Mouse (Mus musculus) forebrain, embryonic 12.5 days (tissue): ENCODE measurements at regions not wholly inside any gene's neighbourhood (a gene's known extent, or its start where the extent isn't known, plus 50 kb on each side); places are given as distances from the start of the nearest gene placed in this dataset.

ENCODE experiments used
- ATAC-seq: fragments of 200-750 bp; cut with Nextera tagmentation; 2 replicates; pipeline ENCODE4 v1.8.0; 2017; ENCODE audit warnings: moderate TSS enrichment; ENCODE audit not compliant: low FRiP score
- H3K27ac ChIP-seq: fragments of 300-500 bp; sonication (generic); 2 replicates; pipeline ENCODE4 v1.5.1; 2016; ENCODE audit warnings: mild to moderate bottlenecking
- H3K27me3 ChIP-seq: fragments of 300-500 bp; sonication (generic); 2 replicates; pipeline ENCODE4 v1.6.1; 2016; ENCODE audit warnings: mild to moderate bottlenecking
- H3K36me3 ChIP-seq: fragments of 300-500 bp; sonication (generic); replicated peaks from 2 replicates; pipeline ENCODE4 v1.6.1; 2016; ENCODE audit warnings: mild to moderate bottlenecking
- H3K4me1 ChIP-seq: fragments of 300-500 bp; sonication (generic); 2 replicates; pipeline ENCODE4 v1.6.1; 2016
- H3K4me2 ChIP-seq: fragments of 300-500 bp; sonication (generic); 2 replicates; pipeline ENCODE4 v1.6.1; 2016; ENCODE audit warnings: mild to moderate bottlenecking, moderate library complexity
- H3K4me3 ChIP-seq: fragments of 300-500 bp; sonication (generic); replicated peaks from 2 replicates; pipeline ENCODE4 v1.5.1; 2016; ENCODE audit warnings: mild to moderate bottlenecking
- H3K9ac ChIP-seq: fragments of 300-500 bp; sonication (generic); 2 replicates; pipeline ENCODE4 v1.6.1; 2016; ENCODE audit warnings: mild to moderate bottlenecking
- H3K9me3 ChIP-seq: fragments of 300-500 bp; sonication (generic); 2 replicates; pipeline ENCODE4 v1.6.1; 2016
- WGBS: fragments of 180-500 bp; shearing (Covaris S2); methylation state at CpG from one replicate; pipeline ENCODE4 v1.1.7; 2016; 5-methylcytosine and 5-hydroxymethylcytosine counted together

DNA sequence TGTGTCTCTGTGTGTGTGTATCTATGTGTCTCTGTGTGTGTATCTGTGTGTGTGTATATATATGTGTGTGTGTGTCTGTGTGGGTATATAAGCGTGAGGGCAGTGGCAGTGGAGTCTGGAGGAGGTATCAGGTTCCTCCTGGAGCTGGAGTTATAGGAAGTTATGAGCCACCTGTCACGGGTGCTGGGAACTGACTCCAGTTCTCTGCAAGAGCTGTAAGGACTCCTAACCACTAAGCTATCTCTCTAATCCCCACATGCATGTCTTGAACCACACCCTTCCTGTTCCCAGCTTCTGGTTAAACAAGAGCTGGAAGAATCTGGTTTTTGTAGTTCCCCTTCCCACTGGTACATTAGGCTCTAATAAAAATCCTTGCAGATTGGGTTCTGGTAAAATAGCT, 257.3 kb downstream of the 1500009L16Rik start:
- Histone ChIP-seq H3K9ac (no peak overlapping the region), H3K36me3 (no peaks in the 10 kb centered on the region), H3K9me3 (no peaks in the 10 kb centered on the region), H3K4me3 (no peak overlapping the region), H3K27ac (no peak overlapping the region), H3K4me2 (no peak overlapping the region), H3K4me1 (peaks cover 17% of the 10 kb centered on the region), H3K27me3 (no peaks in the 10 kb centered on the region)
- no peak for ATAC-seq
- WGBS = 95% methylated on average over 2 of the region's 2 CpGs

DNA sequence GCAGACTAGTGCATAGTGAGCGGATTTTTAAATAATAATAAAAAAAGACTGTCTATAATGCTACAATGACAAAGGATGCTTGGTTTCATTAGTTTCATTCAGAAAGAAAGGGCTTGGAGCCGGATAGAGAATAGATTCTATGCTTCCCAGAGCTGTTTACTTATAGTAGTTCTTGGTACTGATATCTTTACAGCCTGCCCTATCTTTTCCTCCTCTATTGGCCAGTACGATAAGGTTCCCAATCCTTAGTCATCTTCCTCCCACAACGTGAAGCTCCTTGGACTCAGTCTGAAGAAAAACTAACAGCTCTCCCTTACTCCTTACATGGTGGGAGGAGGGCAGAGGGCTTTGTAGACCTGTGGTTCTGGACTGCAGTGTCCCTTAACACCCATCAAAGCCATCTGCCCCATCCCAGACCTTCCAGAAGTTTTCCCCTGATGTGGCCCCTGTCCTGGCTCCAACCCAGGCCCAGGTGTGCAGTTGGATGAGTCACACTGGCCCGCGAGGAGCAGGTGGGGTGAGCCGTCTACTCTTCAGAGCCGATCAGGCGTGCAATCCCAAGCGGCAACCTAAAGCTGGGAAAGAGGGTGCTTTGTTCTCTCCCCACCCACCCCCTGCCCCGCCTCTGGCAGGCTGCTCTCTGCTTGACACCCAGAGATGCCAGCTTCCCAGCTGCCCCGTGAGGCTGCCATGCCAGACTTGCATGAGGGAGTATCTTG, 262.2 kb downstream of the 1500009L16Rik start:
- 55% methylated on average over 12 of the region's 12 CpGs for WGBS
- no peak overlapping the region for H3K27ac ChIP-seq

DNA sequence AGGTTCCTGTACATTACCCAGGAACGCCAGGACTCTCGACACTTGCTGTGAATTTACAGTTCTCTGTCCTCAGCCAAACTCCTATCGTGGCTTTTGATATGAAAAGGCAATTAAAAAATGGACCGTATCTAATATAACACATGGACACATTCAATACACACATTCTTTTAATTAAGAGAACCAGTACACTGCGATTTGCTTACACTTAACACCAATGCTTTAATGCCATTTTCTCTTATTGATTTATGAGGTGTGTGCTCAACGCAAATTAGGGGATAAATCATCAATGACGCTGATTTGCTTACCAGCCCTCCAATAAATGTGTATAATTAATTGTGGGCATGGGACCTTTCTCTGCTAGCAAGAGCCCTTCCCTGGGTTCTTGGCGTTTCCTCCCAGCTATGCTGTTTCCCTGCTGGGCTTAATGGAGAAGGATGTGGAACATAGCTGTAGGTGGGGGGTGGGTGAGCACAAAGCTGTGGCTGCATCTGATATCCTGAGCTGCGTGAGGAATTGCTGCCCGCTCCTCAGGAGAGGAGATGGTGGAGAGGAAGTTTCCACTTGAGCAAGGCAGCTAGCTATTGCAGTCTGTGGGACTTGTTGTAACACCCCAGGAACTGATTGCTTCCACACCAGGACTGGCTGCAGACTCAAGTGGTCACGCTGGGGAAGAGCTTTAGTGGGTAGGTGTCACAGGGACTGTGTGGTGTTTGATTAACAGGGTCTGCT, 270.1 kb downstream of the 1500009L16Rik start:
- Histone ChIP-seq H3K36me3 (no peaks in the 10 kb centered on the region), H3K4me3 (no peak overlapping the region), H3K4me1 (no peaks in the 10 kb centered on the region), H3K27ac (no peak overlapping the region), H3K27me3 (no peaks in the 10 kb centered on the region), H3K9me3 (no peaks in the 10 kb centered on the region), H3K9ac (no peak overlapping the region), H3K4me2 (no peak overlapping the region)
- 86% methylated on average over 11 of the region's 11 CpGs for WGBS
- ATAC-seq = no peak

More for the DNA sequence above, 262.2 kb downstream of the 1500009L16Rik start:
- no peaks in the 10 kb centered on the region for H3K27me3 ChIP-seq
- H3K36me3 ChIP-seq = no peaks in the 10 kb centered on the region
- H3K4me2 ChIP-seq = no peak overlapping the region
- no peak overlapping the region for H3K9ac ChIP-seq
- no peak overlapping the region for H3K4me3 ChIP-seq
- ATAC-seq = peak; percentile 20; the same call in 1 of the 2 replicates
- no peaks in the 10 kb centered on the region for H3K9me3 ChIP-seq
- peaks cover 8% of the 10 kb centered on the region for H3K4me1 ChIP-seq

DNA sequence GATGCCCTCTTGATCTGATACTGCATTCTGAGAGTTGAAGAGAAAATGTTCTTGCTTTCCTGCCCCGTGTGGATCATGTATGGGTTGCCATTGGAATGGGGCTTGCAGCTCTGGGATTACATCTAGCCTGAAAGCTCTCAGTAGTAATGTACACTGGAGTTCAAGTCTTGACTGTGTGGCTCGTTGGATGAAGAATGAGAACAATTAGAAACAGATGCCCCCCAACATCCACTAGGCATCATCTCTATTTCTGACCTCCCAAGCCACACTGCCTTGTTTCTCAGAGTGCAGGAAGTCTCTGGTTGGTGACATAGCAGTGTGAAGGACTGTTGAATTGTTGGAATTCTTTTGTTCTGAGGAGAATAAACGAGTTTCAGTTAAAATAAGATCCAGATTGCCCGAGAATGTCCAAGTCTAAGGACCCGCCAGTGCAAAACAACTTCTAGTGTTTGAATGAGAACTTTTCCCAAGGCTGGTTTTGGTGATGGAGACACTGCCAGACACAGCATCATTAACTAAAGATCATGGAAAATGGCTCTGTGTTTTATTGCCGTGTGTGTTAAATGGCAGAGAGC, 272.4 kb downstream of the 1500009L16Rik start:
- WGBS = 56% methylated on average over 6 of the region's 6 CpGs

DNA sequence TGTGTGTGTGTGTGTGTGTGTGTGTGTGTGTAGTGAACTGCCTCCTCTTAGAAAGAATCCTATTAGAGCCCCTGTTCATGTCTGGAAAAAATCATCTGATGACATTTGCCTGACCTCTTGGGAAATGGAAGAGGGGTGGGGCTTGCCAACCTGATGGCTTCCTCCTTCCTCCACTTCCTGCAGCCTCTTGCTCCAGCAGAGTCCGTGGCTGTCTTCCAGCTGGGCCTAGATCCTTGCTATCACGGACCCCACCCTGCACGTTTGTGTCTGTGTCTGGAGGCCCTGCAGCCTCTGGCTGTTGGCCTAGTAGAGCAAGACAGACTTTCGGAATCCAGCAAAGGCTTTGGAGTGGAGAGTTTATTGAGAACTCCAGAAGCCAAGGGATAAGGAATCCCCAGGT, 273.2 kb downstream of the 1500009L16Rik start:
- Histone ChIP-seq H3K4me2 (no peak overlapping the region), H3K4me1 (no peaks in the 10 kb centered on the region), H3K27me3 (no peaks in the 10 kb centered on the region), H3K36me3 (no peaks in the 10 kb centered on the region), H3K4me3 (no peak overlapping the region), H3K27ac (no peak overlapping the region), H3K9ac (no peak overlapping the region), H3K9me3 (no peaks in the 10 kb centered on the region)
- ATAC-seq = no peak
- WGBS = 82% methylated on average over 4 of the region's 4 CpGs

More for the DNA sequence above, 272.4 kb downstream of the 1500009L16Rik start:
- H3K36me3 ChIP-seq = no peaks in the 10 kb centered on the region
- H3K9me3 ChIP-seq = no peaks in the 10 kb centered on the region
- no peak for ATAC-seq
- no peak overlapping the region for H3K9ac ChIP-seq
- no peak overlapping the region for H3K4me3 ChIP-seq
- H3K4me2 ChIP-seq = no peak overlapping the region
- no peaks in the 10 kb centered on the region for H3K4me1 ChIP-seq
- H3K27ac ChIP-seq = no peak overlapping the region
- no peaks in the 10 kb centered on the region for H3K27me3 ChIP-seq

DNA sequence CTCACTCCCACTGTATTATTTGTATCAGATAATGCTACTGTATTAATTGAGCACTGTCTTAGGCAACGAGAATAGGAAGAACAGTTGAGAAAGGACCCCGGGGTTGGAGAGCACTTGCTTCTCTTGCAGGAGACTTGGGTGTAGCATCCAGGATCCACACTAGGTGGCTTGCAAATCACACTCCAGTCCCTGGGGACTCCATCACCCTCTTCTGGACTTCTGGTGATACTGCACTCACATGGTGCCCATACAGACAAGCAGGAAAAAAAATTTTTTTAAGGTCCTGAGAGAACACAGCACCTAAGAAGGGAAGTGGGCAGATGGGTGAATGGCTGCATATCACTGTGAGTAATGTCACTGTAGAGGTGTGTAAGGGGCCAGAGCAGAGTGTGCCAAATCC, 273.8 kb downstream of the 1500009L16Rik start:
- Histone ChIP-seq H3K4me1 (no peaks in the 10 kb centered on the region), H3K27me3 (no peaks in the 10 kb centered on the region), H3K4me3 (no peak overlapping the region), H3K9me3 (no peaks in the 10 kb centered on the region), H3K36me3 (no peaks in the 10 kb centered on the region), H3K27ac (no peak overlapping the region), H3K9ac (no peak overlapping the region), H3K4me2 (no peak overlapping the region)
- WGBS = 82% methylated on average over 2 of the region's 2 CpGs
- no peak for ATAC-seq

DNA sequence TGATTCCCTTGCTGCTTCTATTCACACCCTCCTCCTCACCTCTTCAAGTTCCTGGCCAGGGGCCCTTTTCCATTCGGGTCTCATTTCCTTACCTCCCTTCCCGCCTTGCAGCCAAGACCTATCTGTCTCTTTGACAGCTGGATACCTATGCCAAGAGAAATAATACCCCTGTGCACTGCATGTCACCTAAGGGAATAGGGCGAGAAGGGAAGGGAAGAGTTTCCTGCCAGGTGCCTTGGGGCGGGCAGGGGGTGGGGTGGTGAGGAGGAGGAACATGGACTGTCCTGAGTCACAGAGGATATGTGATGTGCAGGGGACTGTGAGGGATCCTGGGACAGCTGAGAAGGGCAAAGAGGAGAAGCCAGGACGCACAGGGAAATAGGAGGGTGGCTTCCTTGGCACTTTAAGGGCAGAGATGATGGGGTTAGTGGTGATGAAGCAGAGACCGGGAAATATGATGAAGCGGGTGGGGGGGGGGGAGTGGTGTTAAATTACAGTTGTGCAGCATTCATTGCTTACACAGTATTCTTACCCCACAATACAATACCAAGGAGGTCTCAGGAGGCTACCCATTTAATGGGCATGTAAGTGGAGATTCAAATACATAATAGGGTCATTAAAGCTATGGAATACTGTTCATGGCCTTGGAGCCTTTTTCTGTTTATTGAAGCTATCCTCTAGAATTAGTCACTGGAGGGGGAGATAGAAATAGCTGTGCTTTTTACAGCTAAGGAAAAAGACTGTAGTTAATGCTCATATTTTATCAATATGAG, 278.0 kb downstream of the 1500009L16Rik start:
- Histone ChIP-seq H3K9ac (no peak overlapping the region), H3K4me1 (no peaks in the 10 kb centered on the region), H3K4me2 (no peak overlapping the region), H3K27ac (no peak overlapping the region), H3K27me3 (no peaks in the 10 kb centered on the region), H3K4me3 (no peak overlapping the region), H3K9me3 (no peaks in the 10 kb centered on the region), H3K36me3 (no peaks in the 10 kb centered on the region)
- ATAC-seq = no peak
- WGBS = 89% methylated on average over 7 of the region's 7 CpGs

DNA sequence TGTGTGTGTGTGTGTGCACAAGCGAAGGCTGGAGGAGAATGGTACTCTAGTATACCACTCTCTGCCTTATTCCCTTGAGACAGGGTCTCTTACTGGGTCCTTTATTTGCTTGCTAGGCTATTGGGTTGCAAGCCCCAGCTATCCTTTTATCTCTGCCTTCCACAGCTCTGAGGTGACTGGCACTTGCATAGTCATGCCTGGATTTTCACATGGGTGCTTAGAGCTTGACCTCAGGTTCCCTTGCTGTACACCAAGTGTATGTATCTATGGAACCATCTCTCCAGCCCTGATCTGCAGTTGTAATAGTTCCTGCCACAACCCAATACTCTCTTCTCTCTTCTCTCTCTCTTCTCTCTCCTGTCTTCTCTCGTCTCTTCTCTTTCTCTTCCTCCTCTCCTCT, 280.1 kb downstream of the 1500009L16Rik start:
- H3K9me3 ChIP-seq = no peaks in the 10 kb centered on the region
- H3K4me1 ChIP-seq = no peaks in the 10 kb centered on the region
- 78% methylated on average over 2 of the region's 2 CpGs for WGBS
- H3K27me3 ChIP-seq = no peaks in the 10 kb centered on the region
- no peaks in the 10 kb centered on the region for H3K36me3 ChIP-seq
- no peak overlapping the region for H3K9ac ChIP-seq
- no peak overlapping the region for H3K27ac ChIP-seq
- H3K4me3 ChIP-seq = no peak overlapping the region
- ATAC-seq = no peak
- H3K4me2 ChIP-seq = no peak overlapping the region

DNA sequence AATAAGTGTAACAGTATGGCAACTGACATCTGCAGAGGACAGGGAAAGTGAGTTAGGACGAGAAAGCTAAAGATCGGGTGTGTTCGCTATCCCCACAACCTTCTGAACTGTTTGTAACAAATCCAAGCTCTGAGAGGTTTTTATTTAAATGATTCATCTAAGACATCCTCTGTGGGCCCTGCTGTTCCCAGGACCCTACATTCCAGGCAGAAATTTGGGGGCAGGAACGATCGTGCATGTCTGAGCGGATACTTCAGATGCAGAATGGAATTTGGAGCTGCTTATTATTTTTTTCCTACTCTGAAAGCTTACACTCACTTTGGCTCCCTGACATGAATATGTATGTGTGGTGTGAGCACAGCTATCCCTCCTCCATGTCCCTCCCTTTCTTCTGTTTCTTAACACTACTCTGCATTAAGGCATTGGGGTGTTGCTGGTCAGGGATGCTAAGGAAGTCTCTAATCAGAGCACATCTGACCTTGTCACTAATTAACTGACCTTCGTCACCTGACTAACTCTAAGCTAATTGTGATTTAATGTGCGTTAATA, 281.0 kb downstream of the 1500009L16Rik start:
- H3K9me3 ChIP-seq = no peaks in the 10 kb centered on the region
- H3K36me3 ChIP-seq = no peaks in the 10 kb centered on the region
- no peaks in the 10 kb centered on the region for H3K4me1 ChIP-seq
- H3K4me3 ChIP-seq = no peak overlapping the region
- no peak overlapping the region for H3K27ac ChIP-seq
- H3K9ac ChIP-seq = no peak overlapping the region
- no peaks in the 10 kb centered on the region for H3K27me3 ChIP-seq
- 74% methylated on average over 8 of the region's 8 CpGs for WGBS
- no peak overlapping the region for H3K4me2 ChIP-seq
- ATAC-seq = no peak

DNA sequence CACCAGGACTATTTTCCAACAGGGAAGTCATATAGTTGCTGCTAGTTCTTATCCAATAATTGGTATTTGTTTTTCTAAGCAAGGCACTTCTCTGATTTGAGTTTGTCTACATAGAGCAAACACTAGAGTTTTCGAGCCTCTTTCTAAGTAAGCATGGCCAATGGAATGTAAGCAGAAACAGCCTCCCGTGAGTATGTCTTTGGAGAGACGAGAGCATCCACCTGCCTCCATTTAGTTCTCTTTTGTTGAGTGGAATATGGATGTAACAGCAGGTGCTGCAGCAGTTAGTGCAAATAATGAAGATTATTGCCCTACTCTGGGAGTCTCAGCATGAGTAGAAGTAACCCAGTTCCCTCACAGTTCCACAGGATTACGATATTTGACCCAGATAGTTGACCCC, 286.3 kb downstream of the 1500009L16Rik start:
- no peak for ATAC-seq
- WGBS = 82% methylated on average over 4 of the region's 4 CpGs
- Histone ChIP-seq H3K4me2 (no peak overlapping the region), H3K4me1 (no peaks in the 10 kb centered on the region), H3K36me3 (no peaks in the 10 kb centered on the region), H3K27me3 (no peaks in the 10 kb centered on the region), H3K27ac (no peak overlapping the region), H3K4me3 (no peak overlapping the region), H3K9me3 (no peaks in the 10 kb centered on the region), H3K9ac (no peak overlapping the region)

DNA sequence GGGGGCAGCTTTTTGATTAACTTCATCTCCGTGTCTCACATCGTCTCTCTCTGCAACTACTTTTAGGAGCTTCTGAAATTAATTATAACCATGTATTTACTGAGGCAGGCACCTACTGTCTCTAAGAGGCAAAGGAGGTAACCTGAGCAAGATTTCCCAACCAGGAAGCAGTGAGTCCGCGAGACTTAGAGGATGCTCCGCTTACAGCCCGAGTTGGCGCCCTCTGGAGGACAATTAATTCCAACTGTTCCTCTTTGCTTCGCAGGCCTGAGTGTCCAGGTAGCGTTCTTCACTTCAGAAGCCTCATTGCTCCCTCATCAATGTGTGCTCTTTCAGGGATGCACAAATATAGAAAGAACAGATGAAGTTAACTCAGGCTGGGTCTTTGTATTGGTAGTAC, 296.7 kb downstream of the 1500009L16Rik start:
- no peaks in the 10 kb centered on the region for H3K4me1 ChIP-seq
- 10% methylated on average over 9 of the region's 9 CpGs for WGBS
- H3K27ac ChIP-seq = no peak overlapping the region
- no peak overlapping the region for H3K9ac ChIP-seq
- 0 out of 2 replicates have a peak overlapping the region, but pooled peaks have one; percentile 10 for H3K4me2 ChIP-seq
- H3K4me3 ChIP-seq = no peak overlapping the region
- no peaks in the 10 kb centered on the region for H3K27me3 ChIP-seq
- H3K9me3 ChIP-seq = no peaks in the 10 kb centered on the region
- no peak for ATAC-seq
- no peaks in the 10 kb centered on the region for H3K36me3 ChIP-seq

DNA sequence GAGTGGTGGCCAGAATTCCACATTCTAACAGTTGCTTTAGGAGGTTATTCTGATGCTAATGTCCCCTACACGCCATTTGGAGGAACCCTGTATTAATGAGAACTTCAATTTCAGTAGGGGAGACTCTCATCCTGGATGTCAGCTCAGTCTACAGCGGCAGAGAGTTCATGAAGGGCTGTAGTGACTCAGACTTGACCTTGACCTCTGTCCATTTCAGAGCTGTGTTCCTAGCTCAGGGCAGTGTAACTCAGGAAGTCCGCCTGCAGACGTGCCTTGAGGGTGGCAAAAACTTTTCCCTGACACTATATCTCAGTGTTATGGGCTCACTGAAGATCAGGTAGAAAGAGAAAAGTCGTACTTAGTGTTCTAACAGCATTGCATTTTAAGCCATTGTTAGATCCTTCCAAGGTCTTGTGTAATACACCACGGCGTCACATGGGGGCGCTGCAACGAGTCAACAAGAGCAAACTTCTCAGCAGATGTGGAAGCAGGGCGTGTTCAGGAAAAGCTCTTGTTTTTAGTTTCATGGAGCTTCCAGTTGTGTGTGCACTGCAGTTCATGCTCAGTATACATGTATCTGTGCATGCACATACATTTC, 297.5 kb downstream of the 1500009L16Rik start:
- H3K27ac ChIP-seq = no peak overlapping the region
- no peaks in the 10 kb centered on the region for H3K36me3 ChIP-seq
- H3K4me2 ChIP-seq = no peak overlapping the region
- H3K4me3 ChIP-seq = no peak overlapping the region
- H3K9me3 ChIP-seq = no peaks in the 10 kb centered on the region
- H3K27me3 ChIP-seq = no peaks in the 10 kb centered on the region
- WGBS = 57% methylated on average over 10 of the region's 10 CpGs
- no peak overlapping the region for H3K9ac ChIP-seq
- no peak for ATAC-seq
- H3K4me1 ChIP-seq = peaks cover 4% of the 10 kb centered on the region
